Mouse (Mus musculus): ENCODE results near the gene Tmem203.
A peak's percentile ranks its signal among the peaks of the same experiment; 100 is the strongest.
"Not testable (repeated sequence)": the region's sequence is repeated elsewhere in the genome, so short reads cannot be mapped to it uniquely, and the experiment has no call there.

The Tmem203 gene

GRCm38 (mm10) chr2:25234551-25235220 lies 20.6 kb upstream of the Tmem203 start:
- DNase-seq = no peak

GRCm38 (mm10) chr2:25236614-25237013 lies 18.6 kb upstream of the Tmem203 start, which contains the start of gene Rnf224:
Gene Rnf224, minus strand, starts transcription at chr2:25236787.
- DNase-seq = no peak

- DNase-seq = no peak
These were observed 17.7 kb upstream of the Tmem203 start for GRCm38 (mm10) chr2:25237522-25237921.

DNA sequence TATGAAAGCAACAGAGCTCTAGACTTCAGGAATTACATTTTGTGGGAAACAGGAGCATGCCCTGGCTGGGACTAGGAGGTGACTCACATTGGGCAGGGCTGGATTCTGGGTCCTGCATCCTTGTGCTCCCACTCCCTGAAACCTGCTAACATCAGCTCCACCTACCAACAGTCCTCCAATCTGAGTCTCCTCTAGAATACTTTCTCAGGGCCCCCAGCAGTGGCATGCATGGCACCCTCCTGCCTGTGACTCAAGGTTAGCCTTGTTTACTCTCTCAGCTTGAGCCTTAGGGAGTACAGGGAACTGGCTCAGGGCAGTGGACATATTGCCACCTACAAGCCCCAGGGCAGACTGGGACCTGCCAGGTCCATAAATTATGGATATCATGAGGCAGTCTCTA lies 17.1 kb upstream of the Tmem203 start:
- no peak for DNase-seq

DNA sequence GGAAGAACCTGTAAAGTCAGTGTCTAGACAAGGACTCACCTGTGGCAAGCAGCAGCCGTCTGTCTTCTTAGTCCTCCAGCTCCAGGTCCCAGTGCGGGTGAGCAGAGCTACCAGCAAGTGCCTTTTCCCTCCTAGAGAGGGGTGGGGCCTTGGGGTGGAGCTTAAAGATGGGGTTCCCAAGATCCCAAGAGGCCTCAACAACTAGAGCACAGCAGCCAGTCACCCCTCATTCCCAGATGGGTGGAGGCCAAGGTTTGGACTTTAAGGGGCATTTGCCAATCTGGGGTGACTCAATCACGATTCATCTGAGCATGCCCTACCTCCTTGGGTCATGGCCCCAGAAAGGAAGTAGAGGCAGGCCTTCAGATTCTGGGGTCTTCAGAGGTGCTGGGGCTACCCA lies 15.5 kb upstream of the Tmem203 start:
- DNase-seq = no peak

- no peak for DNase-seq
These were observed 14.9 kb upstream of the Tmem203 start for GRCm38 (mm10) chr2:25240310-25240709.

- peak in 1 of 2 experiments; percentile 52 for DNase-seq
These were observed 14.4 kb upstream of the Tmem203 start for GRCm38 (mm10) chr2:25240723-25241437.

DNA sequence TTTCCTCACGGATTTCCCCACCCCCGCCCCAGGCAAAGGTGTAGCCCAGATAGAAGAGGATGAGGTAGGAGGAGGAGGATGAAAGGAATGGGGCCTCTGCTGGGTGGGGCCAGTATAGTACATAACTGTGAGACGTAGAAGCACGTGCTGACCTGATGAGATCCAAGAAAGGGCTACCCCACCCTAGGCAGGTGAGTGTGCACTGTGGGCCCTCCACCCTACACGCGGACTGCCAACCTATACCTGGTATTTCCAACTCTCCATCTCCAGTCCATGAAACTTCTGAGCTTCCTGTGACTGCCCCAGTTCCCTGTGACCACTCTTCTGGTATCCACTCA lies 13.8 kb upstream of the Tmem203 start:
- DNase-seq = no peak

DNA sequence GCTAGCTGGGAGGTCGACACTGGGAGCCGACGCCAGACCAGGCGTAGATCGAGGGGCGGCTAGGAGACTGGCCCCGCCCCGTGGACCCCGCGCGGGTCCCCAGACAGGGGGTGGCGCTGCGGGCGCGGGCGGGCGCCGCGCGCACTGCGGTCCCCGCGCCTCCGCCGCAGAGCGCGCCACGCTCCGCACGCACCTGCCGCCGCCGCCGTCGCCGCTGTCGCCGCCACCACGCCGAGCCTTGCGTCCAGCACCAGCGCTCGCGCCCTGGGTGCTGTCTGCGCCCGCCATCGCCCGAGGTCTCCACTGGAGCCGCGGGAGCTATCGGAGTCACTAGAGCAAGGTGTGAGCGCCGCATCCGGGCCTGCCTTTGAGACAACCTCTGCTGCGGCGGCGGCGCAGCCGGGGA lies 13.1 kb upstream of the Tmem203 start, which contains the start of the genes Rnf208 and Cysrt1:
Gene Rnf208 (plus strand): TSS at position 155 of the 406 bp plus-strand sequence.
Gene Cysrt1 (minus strand): TSS at position 352 of the 406 bp plus-strand sequence.
- DNase-seq = no peak

- no peak for DNase-seq
These were observed 11.9 kb upstream of the Tmem203 start for GRCm38 (mm10) chr2:25243342-25243741.

DNA sequence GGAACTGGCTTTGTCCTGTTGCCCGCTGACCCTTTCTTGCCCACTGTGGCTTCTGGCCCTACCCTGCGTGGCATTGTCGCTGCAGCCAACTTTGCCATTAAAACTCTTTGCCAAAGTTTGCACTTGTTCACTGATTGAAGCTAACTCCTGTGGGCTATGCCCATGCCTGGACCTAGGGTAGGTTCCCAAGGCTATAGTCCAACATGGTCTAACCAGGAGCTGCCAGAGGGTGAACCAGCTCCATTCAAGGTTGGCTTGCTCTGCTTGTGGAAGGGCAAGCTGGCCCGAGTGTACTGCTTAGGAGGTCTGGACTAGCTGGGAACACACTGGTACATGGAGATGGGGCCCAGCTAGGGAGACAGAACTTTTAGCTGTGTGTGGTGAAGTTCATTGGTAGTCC lies 11.1 kb upstream of the Tmem203 start:
- DNase-seq = no peak

- DNase-seq = no peak
These were observed 8.8 kb upstream of the Tmem203 start, which contains the start of gene AL732309.1 for GRCm38 (mm10) chr2:25246183-25247072. Gene AL732309.1, minus strand, starts transcription at chr2:25246863.

DNA sequence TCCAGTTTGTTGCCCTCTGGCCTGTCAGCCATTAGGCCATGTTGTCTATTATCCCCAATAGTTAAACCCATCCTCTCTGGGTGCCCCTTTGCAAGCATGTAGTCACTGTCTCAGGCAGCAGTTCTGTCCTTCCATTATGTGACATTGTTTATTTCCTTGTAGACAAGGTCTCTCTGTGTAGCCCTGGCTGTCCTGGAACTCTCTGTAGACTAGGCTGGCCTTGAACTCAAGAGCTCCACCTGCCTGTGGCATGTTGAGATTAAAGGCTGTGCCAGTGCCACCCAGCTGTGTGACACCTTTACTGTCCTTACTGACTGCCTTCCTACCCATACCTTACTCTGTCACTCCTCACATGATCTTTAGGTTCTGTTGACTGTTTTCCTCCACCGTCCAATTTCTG lies 2.9 kb upstream of the Tmem203 start:
- DNase-seq = peak in 1 of 2 experiments; percentile 28

- peak in 1 of 2 experiments; percentile 59 for DNase-seq
These were observed 1.3 kb downstream of the Tmem203 start for GRCm38 (mm10) chr2:25256443-25257109.

DNA sequence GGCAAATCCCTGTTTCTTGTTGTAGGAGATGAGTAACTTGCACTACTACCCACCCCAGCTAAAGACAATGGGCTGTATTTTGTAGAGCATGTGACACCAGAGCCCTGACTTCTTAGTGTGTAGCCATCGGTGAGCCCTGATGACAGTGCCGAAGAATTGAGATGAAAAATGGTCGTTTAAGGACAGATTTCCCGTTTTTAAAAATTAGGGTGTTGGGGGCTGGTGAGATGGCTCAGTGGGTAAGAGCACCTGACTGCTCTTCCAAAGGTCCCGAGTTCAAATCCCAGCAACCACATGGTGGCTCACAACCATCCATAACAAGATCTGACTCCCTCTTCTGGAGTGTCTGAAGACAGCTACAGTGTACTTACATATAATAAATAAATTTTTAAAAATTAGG lies 2.0 kb downstream of the Tmem203 start:
- not testable (repeated sequence) for DNase-seq

DNA sequence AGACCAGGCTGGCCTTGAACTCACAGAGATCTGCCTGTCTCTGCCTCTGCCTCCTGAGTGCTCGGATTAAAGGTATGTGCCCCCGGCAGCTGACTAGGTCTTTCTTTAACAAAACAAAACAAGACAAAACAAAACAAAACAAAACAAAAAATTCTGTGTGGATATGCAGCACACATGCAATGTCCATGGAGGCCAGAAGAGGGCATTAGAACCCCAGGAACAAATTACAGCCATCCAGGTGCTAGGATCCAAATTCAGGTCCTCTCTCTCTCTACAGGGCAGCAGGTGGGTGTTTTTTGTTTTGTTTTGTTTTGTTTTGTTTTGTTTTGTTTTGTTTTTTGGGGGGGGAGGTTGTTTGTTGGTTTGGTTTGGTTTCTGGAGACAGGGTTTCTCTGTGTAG lies 3.6 kb downstream of the Tmem203 start:
- no peak for DNase-seq

GRCm38 (mm10) chr2:25261870-25262269 lies 6.6 kb downstream of the Tmem203 start:
- no peak for DNase-seq

- DNase-seq = peak; percentile 91
These were observed 7.1 kb downstream of the Tmem203 start, which contains the start of gene Tprn for GRCm38 (mm10) chr2:25262291-25262767. Gene Tprn, plus strand, starts transcription at chr2:25262618.

DNA sequence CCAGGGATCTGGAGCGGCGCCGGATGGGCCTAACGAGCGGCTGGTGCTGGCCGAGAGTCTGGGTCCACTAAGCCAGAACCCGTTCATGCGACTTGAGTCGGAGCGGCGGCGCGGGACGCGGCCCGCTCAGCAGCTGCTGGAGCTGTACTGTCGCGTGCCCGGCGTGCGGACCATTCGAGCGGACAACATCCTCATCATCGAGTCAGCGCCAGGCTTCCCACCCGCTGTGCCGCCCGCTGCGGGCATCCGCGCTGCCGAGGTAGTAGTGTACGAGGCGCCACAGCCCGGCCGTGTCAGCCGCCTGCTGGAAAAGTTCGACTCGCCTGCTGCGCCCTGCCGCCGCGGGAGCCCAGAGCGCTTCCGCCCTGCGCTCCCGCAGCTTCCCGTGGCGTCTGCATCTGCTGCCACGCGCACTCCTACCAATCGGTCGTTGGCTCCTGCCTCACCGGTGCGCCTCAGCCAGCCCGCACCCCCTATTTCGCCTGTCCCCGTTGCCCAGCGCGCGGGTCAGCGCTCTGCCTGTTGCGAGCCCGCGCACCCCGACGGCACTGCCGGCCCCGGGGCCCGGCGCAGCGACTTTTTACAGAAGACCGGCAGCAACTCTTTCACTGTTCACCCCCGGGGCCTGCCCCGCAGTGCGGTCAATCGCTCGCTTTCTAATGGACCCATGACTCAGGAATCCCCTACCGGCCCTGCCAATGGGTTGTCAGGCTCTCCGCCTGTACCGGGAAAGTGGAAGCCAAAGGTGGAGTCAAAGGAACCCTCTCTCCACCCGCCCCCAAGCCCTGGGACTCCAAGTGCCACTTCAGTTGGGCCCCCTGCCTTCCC lies 7.8 kb downstream of the Tmem203 start:
- peak; percentile 43 to 56 for DNase-seq

- DNase-seq = no peak
These were observed 8.5 kb downstream of the Tmem203 start for GRCm38 (mm10) chr2:25263623-25264285.

DNA sequence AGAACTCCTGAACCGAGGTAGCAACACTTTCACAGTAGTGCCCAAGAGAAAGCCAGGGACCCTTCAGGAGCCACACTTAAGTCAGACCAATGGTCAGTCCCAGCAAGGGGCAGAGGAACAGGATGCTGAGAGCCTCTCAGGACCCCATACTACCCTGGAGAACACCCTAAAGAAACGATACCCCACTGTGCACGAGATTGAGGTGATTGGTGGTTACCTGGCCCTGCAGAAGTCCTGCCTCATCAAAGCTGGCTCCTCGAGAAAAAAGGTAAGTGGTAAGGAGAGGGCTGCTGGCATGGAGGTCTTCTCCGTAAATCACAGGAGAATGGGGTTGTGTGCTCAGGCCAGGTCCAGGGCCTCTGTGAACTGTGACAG lies 9.0 kb downstream of the Tmem203 start:
- no peak for DNase-seq

Measured in spleen, adult 18-20 months (tissue).